Mouse (Mus musculus) liver, embryonic 16.5 days (tissue): ENCODE results near the gene Plscr3. TPM values are rescaled to one million over a fixed set of nuclear protein-coding genes. Genes with fewer than 3 reads are reported as not detected.

ENCODE experiments used
- ATAC-seq: fragments of 200-750 bp; cut with Nextera tagmentation; 2 replicates; pipeline ENCODE4 v1.8.0; 2017; ENCODE audit warnings: low read depth, mild to moderate bottlenecking, moderate number of reproducible peaks, moderate library complexity
- H3K27ac ChIP-seq: fragments of 300-500 bp; sonication (generic); 2 replicates; pipeline ENCODE4 v1.5.1; 2014; ENCODE audit warnings: mild to moderate bottlenecking, low read length
- H3K27me3 ChIP-seq: fragments of 300-500 bp; sonication (generic); 2 replicates; pipeline ENCODE4 v1.6.1; 2014; ENCODE audit warnings: low read depth, low read length, mixed read lengths; ENCODE audit not compliant: control insufficient read depth, insufficient read depth
- H3K36me3 ChIP-seq: fragments of 300-500 bp; sonication (generic); 2 replicates; pipeline ENCODE4 v1.6.1; 2014; ENCODE audit warnings: mild to moderate bottlenecking; ENCODE audit not compliant: control insufficient read depth, insufficient read depth
- H3K4me1 ChIP-seq: fragments of 300-500 bp; sonication (generic); 2 replicates; pipeline ENCODE4 v1.6.1; 2014; ENCODE audit warnings: low read depth, low read length, mixed read lengths; ENCODE audit not compliant: control insufficient read depth
- H3K4me2 ChIP-seq: fragments of 300-500 bp; sonication (generic); 2 replicates; pipeline ENCODE4 v1.6.1; 2014; ENCODE audit warnings: low read depth, low read length, mixed read lengths
- H3K4me3 ChIP-seq: fragments of 300-500 bp; sonication (generic); 2 replicates; pipeline ENCODE4 v1.5.1; 2014; ENCODE audit warnings: low read depth, mild to moderate bottlenecking, low read length
- H3K9ac ChIP-seq: fragments of 300-500 bp; sonication (generic); 2 replicates; pipeline ENCODE4 v1.6.1; 2014; ENCODE audit warnings: low read depth, low read length
- H3K9me3 ChIP-seq: fragments of 300-500 bp; sonication (generic); replicated peaks from 2 replicates; pipeline ENCODE4 v1.6.1; 2016; ENCODE audit warnings: low read length; ENCODE audit not compliant: control insufficient read depth
- WGBS: fragments of 180-500 bp; shearing (Covaris S2); extraction: QIAGEN DNeasy Blood & Tissue Kit; methylation state at CpG from one replicate; pipeline ENCODE4 v1.1.7; 2014; ENCODE audit not compliant: insufficient replicate concordance; 5-methylcytosine and 5-hydroxymethylcytosine counted together
- polyA plus RNA-seq: library from polyadenylated mRNA; unstranded; fragments of >200 nt; fragmentation: Nextera tagmentation; extraction: Ambion mirVana; gene quantifications from 2 replicates; pipeline ENCODE4 v1.2.1, GENCODE M21; 2015

The Plscr3 gene
- polyA plus RNA-seq, 1 experiment from 2014 or later = 27.8 TPM

- Histone ChIP-seq H3K9me3 (no peaks in the 10 kb centered on the region), H3K4me3 (no peak overlapping the region), H3K4me1 (peaks cover 29% of the 10 kb centered on the region), H3K36me3 (no peaks in the 10 kb centered on the region), H3K4me2 (peak overlapping the region; percentile 26), H3K9ac (peak overlapping the region; percentile 27; the same call in 1 of the 2 replicates), H3K27me3 (no peaks in the 10 kb centered on the region), H3K27ac (peak overlapping the region; percentile 41)
- ATAC-seq = peak; percentile 76
- WGBS = 20% methylated on average over 8 of the region's 8 CpGs
Measured at GRCm38 (mm10) chr11:69886907-69887635, 40.9 kb downstream of the Plscr3 start.

- Histone ChIP-seq H3K27me3 (no peaks in the 10 kb centered on the region), H3K9me3 (no peaks in the 10 kb centered on the region), H3K36me3 (no peaks in the 10 kb centered on the region), H3K4me2 (no peak overlapping the region), H3K4me3 (no peak overlapping the region), H3K9ac (no peak overlapping the region), H3K4me1 (peaks cover 36% of the 10 kb centered on the region), H3K27ac (no peak overlapping the region)
- WGBS = 35% methylated on average over 4 of the region's 4 CpGs
- no peak for ATAC-seq
Measured at GRCm38 (mm10) chr11:69891482-69891881, 45.3 kb downstream of the Plscr3 start.

GRCm38 (mm10) chr11:69894671-69895070, 48.5 kb downstream of the Plscr3 start:
- Histone ChIP-seq H3K4me3 (peak overlapping the region; percentile 22; the same call in 1 of the 2 replicates), H3K9me3 (no peaks in the 10 kb centered on the region), H3K27ac (no peak overlapping the region; the same call in 1 of the 2 replicates), H3K4me1 (peaks cover 23% of the 10 kb centered on the region), H3K4me2 (no peak overlapping the region), H3K27me3 (0 out of 2 replicates have a peak, but pooled peaks cover 3% of the 10 kb centered on the region), H3K9ac (no peak overlapping the region), H3K36me3 (no peaks in the 10 kb centered on the region)
- WGBS = 17% methylated on average over 5 of the region's 5 CpGs
- no peak for ATAC-seq

- H3K9me3 ChIP-seq = no peaks in the 10 kb centered on the region
- H3K36me3 ChIP-seq = no peaks in the 10 kb centered on the region
- ATAC-seq = peak; percentile 63
- H3K27me3 ChIP-seq = 0 out of 2 replicates have a peak, but pooled peaks cover 3% of the 10 kb centered on the region
- WGBS = 31% methylated on average over 4 of the region's 4 CpGs
- 0 out of 2 replicates have a peak within 1 kb of the TSS, but pooled peaks have one; percentile 22 for H3K4me2 ChIP-seq
- H3K4me1 ChIP-seq = peaks cover 29% of the 10 kb centered on the region
- peak within 1 kb of the TSS; percentile 64 for H3K27ac ChIP-seq
- no peak within 1 kb of the TSS for H3K9ac ChIP-seq
- peak within 1 kb of the TSS; percentile 22; the same call in 1 of the 2 replicates for H3K4me3 ChIP-seq
Measured at GRCm38 (mm10) chr11:69895291-69895690, 49.1 kb downstream of the Plscr3 start, which contains the start of gene Acap1. Acap1 (minus strand) TSS chr11:69895539.

- 0 out of 2 replicates have a peak overlapping the region, but pooled peaks have one; percentile 19 for H3K9ac ChIP-seq
- 41% methylated on average over 4 of the region's 4 CpGs for WGBS
- H3K27me3 ChIP-seq = 0 out of 2 replicates have a peak, but pooled peaks cover 3% of the 10 kb centered on the region
- peaks cover 34% of the 10 kb centered on the region for H3K4me1 ChIP-seq
- no peak overlapping the region; the same call in 1 of the 2 replicates for H3K4me3 ChIP-seq
- H3K36me3 ChIP-seq = peaks cover 10% of the 10 kb centered on the region
- ATAC-seq = no peak
- H3K9me3 ChIP-seq = no peaks in the 10 kb centered on the region
- peak overlapping the region; percentile 98 for H3K4me2 ChIP-seq
- H3K27ac ChIP-seq = no peak overlapping the region
Measured at GRCm38 (mm10) chr11:69899870-69900269, 53.7 kb downstream of the Plscr3 start.

GRCm38 (mm10) chr11:69900471-69901405, 54.6 kb downstream of the Plscr3 start, which contains the start of the genes 2810408A11Rik and Neurl4:
2810408A11Rik (minus strand) TSS chr11:69900987.
Neurl4 (plus strand) TSS chr11:69901072.
- H3K4me1 ChIP-seq = peaks cover 27% of the 10 kb centered on the region
- H3K27me3 ChIP-seq = 0 out of 2 replicates have a peak, but pooled peaks cover 3% of the 10 kb centered on the region
- WGBS = under 1% methylated on average over 38 of the region's 38 CpGs
- H3K4me2 ChIP-seq = peak within 1 kb of the TSS; percentile 98
- peak within 1 kb of the TSS; percentile 88 for H3K4me3 ChIP-seq
- peaks cover 16% of the 10 kb centered on the region for H3K36me3 ChIP-seq
- ATAC-seq = peak; percentile 92
- H3K27ac ChIP-seq = peak within 1 kb of the TSS; percentile 98
- peak within 1 kb of the TSS; percentile 91 for H3K9ac ChIP-seq
- no peaks in the 10 kb centered on the region for H3K9me3 ChIP-seq

- Histone ChIP-seq H3K9me3 (no peaks in the 10 kb centered on the region), H3K27me3 (0 out of 2 replicates have a peak, but pooled peaks cover 3% of the 10 kb centered on the region), H3K9ac (peak overlapping the region; percentile 91), H3K4me2 (peak overlapping the region; percentile 98), H3K4me1 (peaks cover 25% of the 10 kb centered on the region), H3K27ac (peak overlapping the region; percentile 98), H3K36me3 (peaks cover 21% of the 10 kb centered on the region), H3K4me3 (peak overlapping the region; percentile 88)
- ATAC-seq = peak; percentile 65
- 0% methylated on average over 41 of the region's 42 CpGs for WGBS
Measured at GRCm38 (mm10) chr11:69901406-69901846, 55.2 kb downstream of the Plscr3 start.
